Mouse (Mus musculus): Measurements from ENCODE around the gene Dnal1.

Gene Dnal1

DNA sequence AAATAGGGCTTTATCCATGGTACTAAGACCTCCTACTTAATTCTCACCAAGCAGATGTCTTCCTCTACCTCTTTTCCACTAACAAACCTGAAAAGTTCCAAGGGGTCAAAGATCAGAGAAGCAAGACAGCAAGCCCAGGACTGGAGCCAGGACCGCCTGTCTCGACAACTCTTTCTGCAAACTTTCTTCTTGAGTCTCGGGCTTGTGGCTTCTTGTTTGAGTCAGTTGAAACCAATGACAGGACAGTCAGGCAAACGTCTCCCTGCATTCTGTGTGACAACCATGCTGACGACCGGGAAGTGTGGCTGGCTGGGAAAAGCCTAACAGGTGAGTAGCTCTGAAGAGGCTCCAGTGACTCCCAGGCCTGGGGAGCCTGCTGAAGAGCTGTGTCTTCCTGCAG, 71.4 kb downstream of the Dnal1 start:
- no peak for DNase-seq (ENCODE audit: low read depth, low spot score)

DNA sequence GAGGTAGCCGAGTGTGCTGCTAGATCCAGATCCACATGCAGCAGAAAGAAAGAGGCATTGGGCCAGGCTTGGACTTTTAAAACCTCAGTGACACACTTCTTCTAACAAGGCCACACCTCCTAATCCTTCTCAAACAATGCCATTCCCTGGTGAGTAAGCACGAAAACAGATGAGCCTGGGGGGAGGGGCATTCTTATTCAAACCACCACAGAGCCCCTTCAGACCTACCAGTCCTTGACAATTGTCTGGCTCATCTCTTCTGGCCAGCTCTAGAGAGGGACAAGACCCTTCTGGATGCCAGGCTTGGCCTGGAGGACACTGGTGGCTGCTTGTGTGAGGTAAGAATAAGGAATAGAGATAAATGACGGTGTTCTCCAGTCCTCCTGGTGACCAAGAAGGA, 72.4 kb downstream of the Dnal1 start:
- peak; percentile 90 for DNase-seq (ENCODE audit: low read depth, low spot score)

- DNase-seq (ENCODE audit: low read depth, low spot score) = no peak
Measured at GRCm38 (mm10) chr12:84186950-84187349, 72.8 kb downstream of the Dnal1 start.

DNA sequence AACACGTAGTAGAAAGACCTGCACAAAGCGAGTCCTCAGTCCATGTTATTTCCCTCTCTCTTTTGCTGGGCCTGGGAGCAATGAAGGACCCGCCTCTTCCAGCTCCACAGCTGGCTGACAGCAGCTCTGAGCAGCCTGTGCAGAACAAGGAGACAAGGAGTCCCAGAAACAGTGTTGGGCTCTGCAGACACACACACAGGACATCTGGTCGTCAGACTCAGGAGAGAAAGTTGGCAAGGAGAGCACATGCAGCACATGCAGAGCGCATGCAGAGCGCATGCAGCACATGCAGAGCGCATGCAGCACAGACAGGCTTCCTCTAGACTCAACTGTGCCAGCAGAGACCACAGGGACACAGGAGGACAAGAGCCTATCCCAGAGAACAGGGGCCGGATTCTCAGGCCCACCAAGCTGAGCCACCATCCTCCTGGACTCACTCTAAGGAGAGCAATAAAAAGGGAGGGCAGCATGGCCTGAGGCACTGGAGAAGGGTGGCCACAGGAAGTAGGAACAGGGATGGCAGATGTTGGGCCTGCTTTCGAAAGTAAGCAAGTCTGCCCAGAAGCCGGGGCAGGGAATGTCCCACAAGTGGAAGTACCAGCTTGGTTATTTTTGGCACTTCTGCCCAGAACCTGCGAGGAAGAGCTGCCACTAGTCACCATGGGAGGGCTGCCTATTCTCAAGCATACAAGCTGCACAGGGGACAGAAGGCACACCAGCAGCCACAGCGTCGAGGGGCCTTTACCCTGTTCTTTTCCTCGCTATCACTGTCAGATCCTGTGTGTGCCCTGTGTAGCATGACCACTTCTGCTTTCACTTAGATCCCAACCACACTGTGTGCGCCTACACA, 73.8 kb downstream of the Dnal1 start:
- no peak for DNase-seq (ENCODE audit: low read depth, low spot score)

GRCm38 (mm10) chr12:84188881-84189444, 74.8 kb downstream of the Dnal1 start:
- no peak for DNase-seq (ENCODE audit: low read depth, low spot score)

GRCm38 (mm10) chr12:84190151-84190820, 76.1 kb downstream of the Dnal1 start:
- DNase-seq (ENCODE audit: low read depth, low spot score) = peak; percentile 91

GRCm38 (mm10) chr12:84191190-84191589, 77.0 kb downstream of the Dnal1 start:
- no peak for DNase-seq (ENCODE audit: low read depth, low spot score)

- no peak for DNase-seq (ENCODE audit: low read depth, low spot score)
Measured at GRCm38 (mm10) chr12:84191770-84192169, 77.6 kb downstream of the Dnal1 start.

GRCm38 (mm10) chr12:84192280-84192679, 78.1 kb downstream of the Dnal1 start:
- DNase-seq (ENCODE audit: low read depth, low spot score) = no peak

DNA sequence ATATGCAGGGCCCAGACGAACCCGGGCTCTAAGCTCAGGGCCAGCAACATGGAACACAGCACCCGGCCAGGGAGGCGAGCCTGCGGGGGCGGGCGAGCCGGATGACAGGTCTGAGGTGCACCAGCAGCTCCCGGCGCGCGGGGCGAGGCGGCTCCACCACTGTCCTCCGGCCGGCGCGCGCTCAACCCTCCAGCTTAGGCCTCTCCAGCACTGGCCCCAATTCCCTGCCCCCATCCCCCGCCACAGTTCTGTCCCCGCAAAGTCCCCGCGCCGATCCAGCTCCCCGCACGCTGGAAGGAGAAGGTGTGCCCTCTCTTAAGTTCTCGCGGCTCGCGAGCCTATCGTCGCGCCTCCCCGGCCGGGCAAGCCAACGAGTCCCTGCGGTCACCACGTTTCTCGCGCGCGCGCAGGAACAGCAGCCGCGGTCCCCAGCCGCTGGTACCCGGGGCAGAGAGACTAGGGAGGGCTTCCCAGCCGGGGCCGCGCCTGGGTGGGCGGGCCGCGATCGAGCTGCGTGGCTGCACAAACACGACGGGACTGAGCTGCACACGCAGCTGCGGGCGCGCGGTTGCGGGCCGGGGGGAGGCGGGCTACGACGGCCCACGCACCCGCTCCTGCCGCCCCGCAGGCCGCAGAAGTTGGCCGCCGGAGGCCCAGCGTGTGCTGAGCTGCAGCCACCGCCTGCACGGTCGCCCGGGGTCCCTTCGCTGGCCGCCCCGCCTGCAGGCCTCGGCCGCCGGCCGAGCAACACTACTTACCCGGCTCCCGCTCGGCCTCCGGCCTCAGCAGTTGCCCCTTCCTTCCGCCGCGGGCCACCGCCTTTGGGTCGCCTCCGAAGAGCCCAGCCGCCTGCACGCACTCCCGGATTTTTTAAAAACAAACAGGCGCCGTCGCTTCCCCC, 78.8 kb downstream of the Dnal1 start:
- peak; percentile 73 for DNase-seq (ENCODE audit: low read depth, low spot score)

DNA sequence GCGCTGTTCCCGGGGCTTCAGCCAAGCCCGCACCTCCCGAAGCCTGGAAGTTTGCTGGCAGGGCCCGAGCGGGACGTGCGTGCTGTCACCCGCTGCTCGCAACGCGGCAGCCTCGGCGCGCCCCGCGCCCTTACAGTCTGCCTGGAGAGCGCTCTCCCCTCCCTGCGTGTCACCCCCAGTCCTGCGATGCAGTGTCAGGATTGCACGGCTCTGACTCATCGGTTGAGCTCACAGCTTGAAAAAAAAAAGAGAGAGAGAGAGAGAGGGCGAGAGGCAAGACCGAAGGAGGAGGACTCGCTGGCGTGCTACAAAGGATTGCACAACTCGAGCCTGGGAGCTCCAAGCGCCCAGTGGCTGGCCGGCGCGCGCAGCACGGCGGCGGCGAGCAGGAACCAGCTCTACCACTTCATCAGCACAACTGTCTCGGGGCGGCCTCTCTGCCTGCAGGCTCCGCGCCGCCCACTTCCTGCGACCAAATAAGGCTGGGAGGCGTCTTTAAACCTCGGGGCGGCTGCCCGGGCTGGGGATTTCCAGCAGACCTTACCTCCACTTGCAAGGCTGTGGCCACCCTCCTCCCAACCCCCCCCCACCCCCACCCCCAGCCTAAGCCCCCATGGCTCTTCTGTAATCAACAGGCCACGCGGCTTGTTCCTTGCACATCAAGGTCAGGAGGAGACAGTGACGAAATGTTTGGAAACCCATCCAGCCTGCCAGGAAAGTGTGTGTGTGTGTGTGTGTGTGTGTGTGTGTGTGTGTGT, 79.7 kb downstream of the Dnal1 start:
- DNase-seq (ENCODE audit: low read depth, low spot score) = peak; percentile 96

DNA sequence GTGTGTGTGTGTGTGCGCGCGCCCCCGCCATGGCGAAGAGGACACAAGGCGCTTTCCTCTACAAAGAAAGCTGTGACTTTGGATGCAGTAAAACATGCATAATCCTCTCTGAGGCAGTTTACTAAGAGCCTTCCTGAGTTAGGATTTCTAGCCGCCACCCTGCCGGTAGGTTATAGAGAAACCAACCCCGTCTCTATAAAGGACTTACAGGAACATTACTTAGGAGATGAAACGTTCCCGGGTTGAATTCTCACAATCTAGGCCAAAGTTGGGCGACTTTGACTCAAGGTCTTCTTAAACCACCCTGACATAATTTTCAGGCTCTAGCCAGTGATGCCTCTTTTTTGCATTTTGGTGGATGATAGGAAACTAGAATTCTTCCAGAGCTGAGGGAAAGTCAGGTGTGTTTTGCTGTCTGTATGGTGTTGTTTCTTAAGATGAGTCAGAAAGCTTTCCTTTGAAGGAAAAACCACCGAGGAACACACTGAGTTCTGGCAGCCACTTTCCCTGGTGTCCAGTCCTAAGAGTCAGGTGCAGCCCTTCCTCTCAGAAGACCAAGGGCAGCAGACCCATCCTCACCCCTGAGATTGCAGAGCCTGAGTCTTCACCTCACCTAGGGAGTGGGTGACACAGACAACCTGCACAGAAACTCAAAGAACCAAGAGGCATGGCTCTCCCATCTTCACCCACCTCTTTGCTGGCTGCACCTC, 80.4 kb downstream of the Dnal1 start:
- DNase-seq (ENCODE audit: low read depth, low spot score) = no peak

- DNase-seq (ENCODE audit: low read depth, low spot score) = no peak
Measured at GRCm38 (mm10) chr12:84195195-84195594, 81.0 kb downstream of the Dnal1 start.
